In genomic region chr16:38352851-38353250, GRCm38 (mm10) we compare ENCODE assay signal across 27 mouse cellular contexts. TPM values are rescaled to one million over a fixed set of nuclear protein-coding genes. Genes with fewer than 3 reads are reported as not detected.
"Had no signal": no experiment of that assay in that cellular context is flagged by ENCODE, and none has a peak within 500 bp of the region (broad histone marks: within the 10 kb centered on the region; RNA-seq: fewer than 3 reads in every experiment).

No protein-coding gene starts in this region.

- H3K4me2 ChIP-seq: kidney, embryonic 15.5 days; limb, embryonic 13.5 days; liver, embryonic 12.5 days; liver, embryonic 15.5 days; lung, embryonic 15.5 days; midbrain, embryonic 11.5 days; neural tube, embryonic 12.5 days; neural tube, embryonic 15.5 days; stomach, embryonic 15.5 days had no signal

- ATAC-seq: liver, embryonic 12.5 days had no signal

- DNase-seq: kidney, postnatal 10 days; kidney, postnatal 36 days; liver; lung, adult 18-20 months; lung, postnatal 10 days; lung, postnatal 36 days; midbrain, embryonic 14.5 days; retina, postnatal 1 day; right cerebral cortex, postnatal 25 days; spleen, adult 18-20 months; thymus, postnatal 4 days had no signal

- H3K4me3 ChIP-seq: kidney, embryonic 15.5 days; limb, embryonic 10.5 days; limb, embryonic 13.5 days; liver, embryonic 12.5 days; liver, embryonic 15.5 days; lung, embryonic 15.5 days; megakaryocyte, embryonic 14.5 days; neural tube, embryonic 12.5 days; neural tube, embryonic 15.5 days; stomach, embryonic 15.5 days had no signal

- H3K9me3 ChIP-seq: kidney, embryonic 15.5 days; limb, embryonic 10.5 days; limb, embryonic 13.5 days; liver, embryonic 12.5 days; liver, embryonic 15.5 days; lung, embryonic 15.5 days; megakaryocyte, embryonic 14.5 days; neural tube, embryonic 12.5 days; neural tube, embryonic 15.5 days; stomach, embryonic 15.5 days had no signal

- H3K27me3 ChIP-seq: kidney, embryonic 15.5 days; limb, embryonic 13.5 days; liver, embryonic 12.5 days; liver, embryonic 15.5 days; lung, embryonic 15.5 days; megakaryocyte, embryonic 14.5 days; neural tube, embryonic 12.5 days; neural tube, embryonic 15.5 days; stomach, embryonic 15.5 days had no signal

- H3K9ac ChIP-seq: kidney, embryonic 15.5 days; limb, embryonic 13.5 days; liver, embryonic 12.5 days; liver, embryonic 15.5 days; lung, embryonic 15.5 days; neural tube, embryonic 12.5 days; neural tube, embryonic 15.5 days; stomach, embryonic 15.5 days had no signal

- H3K27ac ChIP-seq: kidney, embryonic 15.5 days; limb, embryonic 10.5 days; limb, embryonic 13.5 days; lung, embryonic 15.5 days; neural tube, embryonic 12.5 days; neural tube, embryonic 15.5 days; stomach, embryonic 15.5 days had no signal

RNA-seq across cellular contexts. Expression of gene Gm21987, which starts 6.0 kb away (rescaled TPM):
- total RNA-seq: layer of hippocampus, adult 18-20 months; layer of hippocampus, postnatal 14 days; left cerebral cortex, adult 18-20 months; midbrain, postnatal 0 days had no signal
- polyA plus RNA-seq: kidney, embryonic 15.5 days; limb, embryonic 10.5 days; limb, embryonic 13.5 days; liver, embryonic 12.5 days; liver, embryonic 15.5 days; lung, embryonic 15.5 days; midbrain, embryonic 11.5 days; midbrain, embryonic 14.5 days; midbrain, postnatal 0 days; neural tube, embryonic 12.5 days; neural tube, embryonic 15.5 days; stomach, embryonic 15.5 days had no signal

RNA-seq across cellular contexts. Expression of gene Maats1, which starts 10.9 kb away (rescaled TPM):
- polyA plus RNA-seq: limb, embryonic 10.5 days had no signal

RNA-seq across cellular contexts. Expression of gene Nr1i2, which starts 58.2 kb away (rescaled TPM):
- total RNA-seq: layer of hippocampus, adult 18-20 months; layer of hippocampus, postnatal 14 days; left cerebral cortex, adult 18-20 months; left cerebral cortex, postnatal 25 days; midbrain, postnatal 0 days had no signal
- polyA plus RNA-seq: limb, embryonic 10.5 days; limb, embryonic 13.5 days; midbrain, embryonic 11.5 days; midbrain, embryonic 14.5 days; midbrain, postnatal 0 days; neural tube, embryonic 12.5 days; neural tube, embryonic 15.5 days had no signal
